Mouse (Mus musculus): ENCODE measurements around the gene Diras2. TPM values are rescaled to one million over a fixed set of nuclear protein-coding genes. Genes with fewer than 3 reads are reported as not detected.
"Not testable (repeated sequence)": the region's sequence is repeated elsewhere in the genome, so short reads cannot be mapped to it uniquely, and the experiment has no call there.

Gene Diras2
- polyA plus RNA-seq, 1 experiment = 0.08 TPM

GRCm38 (mm10) chr13:52517021-52517420 is 14.1 kb downstream of the Diras2 start:
- H3K36me3 ChIP-seq (ENCODE audit: control insufficient read depth, insufficient read depth, low read length) = no peaks in the 10 kb centered on the region
- no peaks in the 10 kb centered on the region for H3K4me1 ChIP-seq (ENCODE audit: control insufficient read depth, insufficient read depth, low read length)
- no peaks in the 10 kb centered on the region for H3K27me3 ChIP-seq (replicated peaks; ENCODE audit: control insufficient read depth, insufficient read depth, low read length)
- no peak for TF ChIP-seq POLR2A (IDR thresholded peaks at IDR 0.05; ENCODE audit: low read depth, low read length)
- TF ChIP-seq CTCF (conservative IDR thresholded peaks at IDR 0.05; ENCODE audit: insufficient read depth, insufficient read length, low read depth, low read length) = no peak
- 83% methylated on average over 5 of the region's 5 CpGs for WGBS
- no peak overlapping the region for H3K4me3 ChIP-seq (ENCODE audit: insufficient read depth, low read depth, low read length)
- DNase-seq = no peak
- H3K27ac ChIP-seq (ENCODE audit: insufficient read depth, low read depth, low read length) = no peak overlapping the region

GRCm38 (mm10) chr13:52516561-52516960 is 14.5 kb downstream of the Diras2 start:
- Histone ChIP-seq H3K27me3 (replicated peaks; ENCODE audit: control insufficient read depth, insufficient read depth, low read length) (no peaks in the 10 kb centered on the region), H3K4me3 (ENCODE audit: insufficient read depth, low read depth, low read length) (no peak overlapping the region), H3K27ac (ENCODE audit: insufficient read depth, low read depth, low read length) (no peak overlapping the region), H3K4me1 (ENCODE audit: control insufficient read depth, insufficient read depth, low read length) (no peaks in the 10 kb centered on the region), H3K36me3 (ENCODE audit: control insufficient read depth, insufficient read depth, low read length) (no peaks in the 10 kb centered on the region)
- DNase-seq = no peak
- TF ChIP-seq POLR2A (IDR thresholded peaks at IDR 0.05; ENCODE audit: low read depth, low read length) (no peak), CTCF (conservative IDR thresholded peaks at IDR 0.05; ENCODE audit: insufficient read depth, insufficient read length, low read depth, low read length) (no peak)
- WGBS = 87% methylated on average over 4 of the region's 4 CpGs

- 78% methylated on average over 3 of the region's 3 CpGs for WGBS
- DNase-seq = no peak
Observed at GRCm38 (mm10) chr13:52516051-52516450, 15.0 kb downstream of the Diras2 start.

GRCm38 (mm10) chr13:52513554-52513953 is 17.5 kb downstream of the Diras2 start:
- H3K4me1 ChIP-seq (ENCODE audit: control insufficient read depth, insufficient read depth, low read length) = no peaks in the 10 kb centered on the region
- no peak for TF ChIP-seq POLR2A (IDR thresholded peaks at IDR 0.05; ENCODE audit: low read depth, low read length)
- TF ChIP-seq CTCF (conservative IDR thresholded peaks at IDR 0.05; ENCODE audit: insufficient read depth, insufficient read length, low read depth, low read length) = no peak
- WGBS = 72% methylated on average over 3 of the region's 3 CpGs
- H3K27me3 ChIP-seq (replicated peaks; ENCODE audit: control insufficient read depth, insufficient read depth, low read length) = no peaks in the 10 kb centered on the region; the same call in 1 of the 2 replicates
- no peaks in the 10 kb centered on the region for H3K36me3 ChIP-seq (ENCODE audit: control insufficient read depth, insufficient read depth, low read length)
- no peak overlapping the region for H3K4me3 ChIP-seq (ENCODE audit: insufficient read depth, low read depth, low read length)
- DNase-seq = no peak
- no peak overlapping the region for H3K27ac ChIP-seq (ENCODE audit: insufficient read depth, low read depth, low read length)

More at GRCm38 (mm10) chr13:52516051-52516450, 15.0 kb downstream of the Diras2 start:
- no peak for TF ChIP-seq POLR2A (IDR thresholded peaks at IDR 0.05; ENCODE audit: low read depth, low read length)
- TF ChIP-seq CTCF (conservative IDR thresholded peaks at IDR 0.05; ENCODE audit: insufficient read depth, insufficient read length, low read depth, low read length) = no peak
- no peak overlapping the region for H3K4me3 ChIP-seq (ENCODE audit: insufficient read depth, low read depth, low read length)
- H3K4me1 ChIP-seq (ENCODE audit: control insufficient read depth, insufficient read depth, low read length) = no peaks in the 10 kb centered on the region
- no peak overlapping the region for H3K27ac ChIP-seq (ENCODE audit: insufficient read depth, low read depth, low read length)
- H3K27me3 ChIP-seq (replicated peaks; ENCODE audit: control insufficient read depth, insufficient read depth, low read length) = no peaks in the 10 kb centered on the region
- no peaks in the 10 kb centered on the region for H3K36me3 ChIP-seq (ENCODE audit: control insufficient read depth, insufficient read depth, low read length)

- no peaks in the 10 kb centered on the region for H3K4me1 ChIP-seq (ENCODE audit: control insufficient read depth, insufficient read depth, low read length)
- no peaks in the 10 kb centered on the region; the same call in 1 of the 2 replicates for H3K27me3 ChIP-seq (replicated peaks; ENCODE audit: control insufficient read depth, insufficient read depth, low read length)
- DNase-seq = no peak
- H3K27ac ChIP-seq (ENCODE audit: insufficient read depth, low read depth, low read length) = no peak overlapping the region
- no peak overlapping the region for H3K4me3 ChIP-seq (ENCODE audit: insufficient read depth, low read depth, low read length)
- no peaks in the 10 kb centered on the region for H3K36me3 ChIP-seq (ENCODE audit: control insufficient read depth, insufficient read depth, low read length)
- 71% methylated on average over 5 of the region's 5 CpGs for WGBS
- TF ChIP-seq POLR2A (IDR thresholded peaks at IDR 0.05; ENCODE audit: low read depth, low read length) (no peak), CTCF (conservative IDR thresholded peaks at IDR 0.05; ENCODE audit: insufficient read depth, insufficient read length, low read depth, low read length) (no peak)
Observed at GRCm38 (mm10) chr13:52512356-52512755, 18.7 kb downstream of the Diras2 start.

- peak; percentile 3 for DNase-seq
- H3K4me1 ChIP-seq (ENCODE audit: control insufficient read depth, insufficient read depth, low read length) = no peaks in the 10 kb centered on the region
- WGBS = 67% methylated on average over 4 of the region's 4 CpGs
- H3K27ac ChIP-seq (ENCODE audit: insufficient read depth, low read depth, low read length) = no peak overlapping the region
- TF ChIP-seq CTCF (conservative IDR thresholded peaks at IDR 0.05; ENCODE audit: insufficient read depth, insufficient read length, low read depth, low read length) (no peak), POLR2A (IDR thresholded peaks at IDR 0.05; ENCODE audit: low read depth, low read length) (no peak)
- no peaks in the 10 kb centered on the region; the same call in 1 of the 2 replicates for H3K27me3 ChIP-seq (replicated peaks; ENCODE audit: control insufficient read depth, insufficient read depth, low read length)
- H3K36me3 ChIP-seq (ENCODE audit: control insufficient read depth, insufficient read depth, low read length) = no peaks in the 10 kb centered on the region
- H3K4me3 ChIP-seq (ENCODE audit: insufficient read depth, low read depth, low read length) = no peak overlapping the region
Observed at GRCm38 (mm10) chr13:52510172-52510880, 20.8 kb downstream of the Diras2 start.

- Histone ChIP-seq H3K27me3 (replicated peaks; ENCODE audit: control insufficient read depth, insufficient read depth, low read length) (no peaks in the 10 kb centered on the region; the same call in 1 of the 2 replicates), H3K4me3 (ENCODE audit: insufficient read depth, low read depth, low read length) (no peak overlapping the region), H3K27ac (ENCODE audit: insufficient read depth, low read depth, low read length) (no peak overlapping the region), H3K4me1 (ENCODE audit: control insufficient read depth, insufficient read depth, low read length) (no peaks in the 10 kb centered on the region), H3K36me3 (ENCODE audit: control insufficient read depth, insufficient read depth, low read length) (no peaks in the 10 kb centered on the region)
- TF ChIP-seq CTCF (conservative IDR thresholded peaks at IDR 0.05; ENCODE audit: insufficient read depth, insufficient read length, low read depth, low read length) (no peak), POLR2A (IDR thresholded peaks at IDR 0.05; ENCODE audit: low read depth, low read length) (no peak)
- WGBS = 90% methylated on average over 35 of the region's 35 CpGs
- DNase-seq = no peak
Observed at GRCm38 (mm10) chr13:52507460-52508293, 23.4 kb downstream of the Diras2 start.

GRCm38 (mm10) chr13:52506822-52507221 is 24.3 kb downstream of the Diras2 start:
- H3K4me3 ChIP-seq (ENCODE audit: insufficient read depth, low read depth, low read length); H3K36me3 ChIP-seq (ENCODE audit: control insufficient read depth, insufficient read depth, low read length); DNase-seq; H3K27me3 ChIP-seq (replicated peaks; ENCODE audit: control insufficient read depth, insufficient read depth, low read length); H3K27ac ChIP-seq (ENCODE audit: insufficient read depth, low read depth, low read length); H3K4me1 ChIP-seq (ENCODE audit: control insufficient read depth, insufficient read depth, low read length): not testable (repeated sequence)
- WGBS = 59% methylated on average over 3 of the region's 3 CpGs

- not testable (repeated sequence) for H3K36me3 ChIP-seq (ENCODE audit: control insufficient read depth, insufficient read depth, low read length); DNase-seq; H3K4me1 ChIP-seq (ENCODE audit: control insufficient read depth, insufficient read depth, low read length); H3K4me3 ChIP-seq (ENCODE audit: insufficient read depth, low read depth, low read length); H3K27me3 ChIP-seq (replicated peaks; ENCODE audit: control insufficient read depth, insufficient read depth, low read length); H3K27ac ChIP-seq (ENCODE audit: insufficient read depth, low read depth, low read length)
- 69% methylated on average over 5 of the region's 5 CpGs for WGBS
Observed at GRCm38 (mm10) chr13:52505683-52506285, 25.3 kb downstream of the Diras2 start.

Measured in kidney, adult 2 months (tissue).